Mouse (Mus musculus) heart, adult 2 months (tissue): ENCODE data around the gene Gm13279. TPM values are rescaled to one million over a fixed set of nuclear protein-coding genes. Genes with fewer than 3 reads are reported as not detected.
A peak's percentile ranks its signal among the peaks of the same experiment; 100 is the strongest.

Source experiments
- DNase-seq, 2 experiments: peaks; one replicate each; pipeline ENCODE4 v3.0.0; 2021
- H3K27ac ChIP-seq: fragments of 200-600 bp; 2 replicates; pipeline ENCODE4 v1.8.1; 2022
- H3K27me3 ChIP-seq: fragments of 200-500 bp; 2 replicates; pipeline ENCODE4 v1.6.1; 2012; ENCODE audit warnings: mild to moderate bottlenecking, low read length, inconsistent platforms, mixed read lengths; ENCODE audit not compliant: control insufficient read depth, insufficient read depth
- H3K36me3 ChIP-seq: fragments of 200-500 bp; 2 replicates; pipeline ENCODE4 v1.6.1; 2012; ENCODE audit warnings: low read length, inconsistent platforms; ENCODE audit not compliant: control insufficient read depth, insufficient read depth
- H3K4me1 ChIP-seq: fragments of 200-500 bp; 2 replicates; pipeline ENCODE4 v1.6.1; 2011; ENCODE audit warnings: low read length; ENCODE audit not compliant: control insufficient read depth, insufficient read depth
- H3K4me3 ChIP-seq: fragments of 200-600 bp; 2 replicates; pipeline ENCODE4 v1.8.1; 2022
- H3K79me2 ChIP-seq: fragments of 200-500 bp; replicated peaks from 2 replicates; pipeline ENCODE4 v1.6.1; 2012; ENCODE audit warnings: mild to moderate bottlenecking, inconsistent platforms, low read length, moderate library complexity, mixed read lengths; ENCODE audit not compliant: control insufficient read depth, insufficient read depth
- H3K9ac ChIP-seq: fragments of 200-500 bp; 2 replicates; pipeline ENCODE4 v1.6.1; 2012; ENCODE audit warnings: low read depth, mild to moderate bottlenecking, control low read depth, inconsistent platforms, low read length, mixed read lengths
- CTCF ChIP-seq: fragments of 200-600 bp; IDR thresholded peaks from 2 replicates; pipeline ENCODE4 v1.8.1; 2022; ENCODE audit warnings: antibody characterized with exemption, mild to moderate bottlenecking, moderate library complexity
- EP300 ChIP-seq: fragments of 200-500 bp; IDR thresholded peaks from 2 replicates; pipeline ENCODE4 v1.6.1; 2011; ENCODE audit warnings: low read depth, low read length, control low read depth; ENCODE audit not compliant: insufficient read depth
- POLR2A ChIP-seq: fragments of 200-500 bp; IDR thresholded peaks from 2 replicates; pipeline ENCODE4 v1.6.1; 2011; ENCODE audit warnings: mild to moderate bottlenecking, low read depth, low read length, control low read depth; ENCODE audit not compliant: insufficient read depth
- WGBS: fragments of 180-500 bp; shearing (Covaris S2); methylation state at CpG from one replicate; pipeline ENCODE4 v1.1.7; 2018; 5-methylcytosine and 5-hydroxymethylcytosine counted together
- intact Hi-C: fragments of 180-260 bp; cut with DNase I; formaldehyde crosslinking; loops from one replicate; pipeline ENCODE4 v1.15.1; 2025
- polyA plus RNA-seq: library from polyadenylated mRNA; depleted of rRNA; stranded (reverse); fragments of >200 nt; gene quantifications from 2 replicates; pipeline ENCODE4 v1.2.3, GENCODE M21; 2012; rRNA removed
- total RNA-seq, 2 experiments: library from RNA; stranded (reverse); gene quantifications; 2 replicates each; pipeline ENCODE4 v1.2.3; 2021

Gm13279 gene
- total and polyA plus RNA-seq, 3 experiments, result not detected

DNA sequence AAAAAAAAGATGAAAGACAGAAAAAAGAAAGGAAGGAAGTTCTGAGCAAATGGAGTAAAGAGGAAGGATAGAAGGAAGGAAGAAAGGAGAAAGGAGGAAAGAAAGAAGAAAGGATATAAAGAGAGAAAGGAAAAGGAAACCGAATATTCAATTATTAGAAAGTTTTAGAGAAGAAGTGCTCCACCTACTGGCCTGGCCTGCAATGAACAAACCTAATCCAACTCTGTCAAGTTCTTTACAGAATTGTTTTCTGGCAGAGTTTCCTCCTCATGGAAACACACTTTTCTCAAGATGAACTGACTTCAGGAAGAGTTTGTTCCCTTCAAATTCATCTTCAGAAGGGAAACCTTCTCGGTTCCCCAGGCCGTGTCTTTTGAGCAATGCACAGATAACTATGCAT, 41.6 kb downstream of the Gm13279 start:
- no peak overlapping the region for H3K27ac ChIP-seq
- H3K4me1 ChIP-seq, result no peaks in the 10 kb centered on the region
- no peak overlapping the region for H3K9ac ChIP-seq
- no peaks in the 10 kb centered on the region for H3K79me2 ChIP-seq
- intact Hi-C loops, result no loop called here
- no peak for TF ChIP-seq POLR2A
- TF ChIP-seq CTCF, result peak; percentile 72
- DNase-seq, result no peak
- H3K36me3 ChIP-seq, result no peaks in the 10 kb centered on the region
- 33% methylated on average over 3 of the region's 3 CpGs for WGBS
- H3K27me3 ChIP-seq, result no peaks in the 10 kb centered on the region; the same call in 1 of the 2 replicates
- H3K4me3 ChIP-seq, result no peak overlapping the region

DNA sequence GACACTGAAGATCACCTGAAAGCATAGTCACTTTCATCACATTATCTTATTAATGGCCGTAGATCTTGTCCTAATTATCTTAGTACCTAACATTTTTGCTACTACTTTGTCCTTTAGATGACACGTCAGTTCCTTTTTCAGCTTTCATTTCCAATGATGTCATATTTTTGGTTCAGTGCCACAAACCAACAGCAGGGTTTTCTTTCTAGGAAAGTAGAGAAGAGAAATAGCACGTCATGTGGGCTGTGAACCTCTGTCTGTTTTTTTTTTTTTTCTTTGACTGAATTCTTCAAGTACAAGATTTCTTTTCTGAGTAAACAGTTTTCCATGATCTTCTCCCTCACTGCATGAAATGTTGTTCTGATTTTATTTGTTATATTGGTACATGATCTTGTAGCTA, 42.9 kb downstream of the Gm13279 start:
- DNase-seq, result no peak
- TF ChIP-seq POLR2A, result no peak
- no peak for TF ChIP-seq EP300
- no peak for TF ChIP-seq CTCF
- Histone ChIP-seq H3K79me2 (no peaks in the 10 kb centered on the region), H3K9ac (no peak overlapping the region), H3K27me3 (no peaks in the 10 kb centered on the region), H3K36me3 (no peaks in the 10 kb centered on the region), H3K4me3 (no peak overlapping the region), H3K27ac (no peak overlapping the region), H3K4me1 (no peaks in the 10 kb centered on the region)
- intact Hi-C loops, result no loop called here
- WGBS, result 39% methylated on average over 3 of the region's 3 CpGs

DNA sequence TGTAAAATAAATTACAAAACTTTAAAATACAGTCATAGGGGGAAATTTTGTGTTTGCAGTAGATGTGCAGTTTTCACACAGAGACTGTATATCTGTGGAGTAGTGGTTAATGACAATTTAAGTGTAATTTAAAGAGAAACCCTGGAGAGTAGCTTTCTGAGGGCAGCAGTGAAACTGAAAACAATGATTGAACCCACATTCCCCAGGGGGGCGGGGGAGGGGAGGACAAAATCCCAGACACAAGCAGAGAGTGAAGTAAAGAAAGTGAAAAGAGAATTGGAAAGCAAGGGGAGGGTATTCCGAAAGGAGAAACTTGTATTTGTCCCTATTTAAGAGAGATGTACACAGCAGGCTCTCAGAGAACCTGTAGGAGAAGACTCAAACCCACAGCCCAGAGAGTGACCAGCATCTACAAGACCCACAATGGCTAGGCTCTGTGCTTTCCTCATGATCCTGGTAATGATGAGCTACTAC, 44.3 kb downstream of the Gm13279 start, which contains the start of gene Ifna4:
Ifna4 (plus strand) TSS at position 424 of the 474 bp plus-strand sequence.
- Histone ChIP-seq H3K4me3 (no peak within 1 kb of the TSS), H3K27me3 (no peaks in the 10 kb centered on the region), H3K27ac (no peak within 1 kb of the TSS), H3K36me3 (no peaks in the 10 kb centered on the region), H3K4me1 (no peaks in the 10 kb centered on the region), H3K79me2 (no peaks in the 10 kb centered on the region), H3K9ac (no peak within 1 kb of the TSS)
- intact Hi-C loops, result no loop called here
- DNase-seq, result no peak
- 50% methylated on average over 2 of the region's 2 CpGs for WGBS
- TF ChIP-seq CTCF, result no peak
- TF ChIP-seq POLR2A, result no peak
- no peak for TF ChIP-seq EP300

DNA sequence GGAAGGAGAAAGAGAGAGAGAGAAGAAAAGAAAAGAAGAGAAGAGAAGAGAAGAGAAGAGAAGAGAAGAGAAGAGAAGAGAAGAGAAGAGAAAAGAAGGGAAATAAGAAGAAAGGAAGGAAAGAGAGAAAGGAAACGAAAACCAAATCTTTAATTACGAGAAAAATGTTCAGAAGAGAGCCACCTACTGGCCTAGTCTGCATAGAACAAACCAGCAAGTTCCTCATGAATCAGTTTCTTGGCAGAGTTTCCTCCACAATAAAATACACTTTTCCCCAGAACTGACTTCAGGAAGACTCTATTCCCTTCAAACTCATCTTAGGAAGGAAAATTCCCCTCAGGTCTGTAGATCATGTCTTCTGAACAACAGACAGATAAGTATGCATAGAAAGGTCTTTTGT, 48.1 kb downstream of the Gm13279 start:
- H3K9ac ChIP-seq, result no peak overlapping the region
- H3K36me3 ChIP-seq, result no peaks in the 10 kb centered on the region
- intact Hi-C loops, result no loop called here
- no peak for DNase-seq
- 30% methylated on average over 2 of the region's 2 CpGs for WGBS
- H3K27me3 ChIP-seq, result no peaks in the 10 kb centered on the region
- no peak overlapping the region for H3K27ac ChIP-seq
- no peaks in the 10 kb centered on the region for H3K79me2 ChIP-seq
- no peaks in the 10 kb centered on the region for H3K4me1 ChIP-seq
- H3K4me3 ChIP-seq, result no peak overlapping the region
- TF ChIP-seq POLR2A, result no peak
- TF ChIP-seq CTCF, result peak; percentile 31

Other genes starting within 250 kb of the Gm13279 start
Only the 30 nearest of the 31 such genes appear.
- not detected for gene Ifna14, start 225.6 kb upstream of the Gm13279 start, total RNA-seq
- gene Ifna14, start 225.6 kb upstream of the Gm13279 start, polyA plus RNA-seq, result not detected in 2 replicates
- gene Ifna9, start 205.0 kb upstream of the Gm13279 start, total RNA-seq, result not detected
- gene Ifna9, start 205.0 kb upstream of the Gm13279 start, polyA plus RNA-seq, result not detected in 2 replicates
- not detected for gene Ifna12, start 194.0 kb upstream of the Gm13279 start, total RNA-seq
- not detected in 2 replicates for gene Ifna12, start 194.0 kb upstream of the Gm13279 start, polyA plus RNA-seq
- not detected for gene C87499, start 163.0 kb upstream of the Gm13279 start, total RNA-seq
- not detected in 2 replicates for gene C87499, start 163.0 kb upstream of the Gm13279 start, polyA plus RNA-seq
- not detected for gene Ifna13, start 152.9 kb upstream of the Gm13279 start, total RNA-seq
- not detected in 2 replicates for gene Ifna13, start 152.9 kb upstream of the Gm13279 start, polyA plus RNA-seq
- not detected for gene Ifna16, start 120.5 kb upstream of the Gm13279 start, total RNA-seq
- gene Ifna16, start 120.5 kb upstream of the Gm13279 start, polyA plus RNA-seq, result not detected in 2 replicates
- gene Ifna2, start 113.5 kb upstream of the Gm13279 start, total RNA-seq, result not detected
- gene Ifna2, start 113.5 kb upstream of the Gm13279 start, polyA plus RNA-seq, result not detected in 2 replicates
- not detected for gene Ifnab, start 106.0 kb upstream of the Gm13279 start, total RNA-seq
- gene Ifnab, start 106.0 kb upstream of the Gm13279 start, polyA plus RNA-seq, result not detected in 2 replicates
- gene Gm26566, start 75.6 kb upstream of the Gm13279 start, total RNA-seq, result under 1 TPM in 1 of 2 experiments, not detected in 1; 0.36 TPM
- gene Gm26566, start 75.6 kb upstream of the Gm13279 start, polyA plus RNA-seq, result 0.20 TPM in 1 of 2 replicates, not detected in the other
- gene Klhl9, start 74.9 kb upstream of the Gm13279 start, total RNA-seq, result 10 to 100 TPM; 71.0 to 71.1 TPM
- 11.8 and 26.1 TPM in 2 replicates for gene Klhl9, start 74.9 kb upstream of the Gm13279 start, polyA plus RNA-seq
- gene Gm13271, start 42.5 kb upstream of the Gm13279 start, total RNA-seq, result not detected
- not detected in 2 replicates for gene Gm13271, start 42.5 kb upstream of the Gm13279 start, polyA plus RNA-seq
- not detected for gene Gm13283, start 37.3 kb upstream of the Gm13279 start, total RNA-seq
- not detected in 2 replicates for gene Gm13283, start 37.3 kb upstream of the Gm13279 start, polyA plus RNA-seq
- gene Gm13290, start 23.6 kb upstream of the Gm13279 start, total RNA-seq, result not detected
- not detected in 2 replicates for gene Gm13290, start 23.6 kb upstream of the Gm13279 start, polyA plus RNA-seq
- not detected for gene Gm13289, start 20.5 kb upstream of the Gm13279 start, total RNA-seq
- not detected in 2 replicates for gene Gm13289, start 20.5 kb upstream of the Gm13279 start, polyA plus RNA-seq
- gene Gm13272, start 17.5 kb upstream of the Gm13279 start, total RNA-seq, result not detected
- gene Gm13272, start 17.5 kb upstream of the Gm13279 start, polyA plus RNA-seq, result not detected in 2 replicates
- not detected for gene Ifnz, start 15.3 kb upstream of the Gm13279 start, total RNA-seq
- not detected in 2 replicates for gene Ifnz, start 15.3 kb upstream of the Gm13279 start, polyA plus RNA-seq
- not detected for gene Gm13276, start 11.7 kb upstream of the Gm13279 start, total RNA-seq
- not detected in 2 replicates for gene Gm13276, start 11.7 kb upstream of the Gm13279 start, polyA plus RNA-seq
- not detected for gene Gm13277, start 8.8 kb upstream of the Gm13279 start, total RNA-seq
- not detected in 2 replicates for gene Gm13277, start 8.8 kb upstream of the Gm13279 start, polyA plus RNA-seq
- not detected for gene Gm13278, start 5.8 kb upstream of the Gm13279 start, total RNA-seq
- gene Gm13278, start 5.8 kb upstream of the Gm13279 start, polyA plus RNA-seq, result not detected in 2 replicates
- gene Gm13275, start 2.9 kb upstream of the Gm13279 start, total RNA-seq, result not detected
- gene Gm13275, start 2.9 kb upstream of the Gm13279 start, polyA plus RNA-seq, result not detected in 2 replicates
- not detected for gene Gm13285, start 2.3 kb downstream of the Gm13279 start, total RNA-seq
- not detected in 2 replicates for gene Gm13285, start 2.3 kb downstream of the Gm13279 start, polyA plus RNA-seq
- not detected for gene Gm13287, start 5.9 kb downstream of the Gm13279 start, total RNA-seq
- not detected in 2 replicates for gene Gm13287, start 5.9 kb downstream of the Gm13279 start, polyA plus RNA-seq
- gene Gm13288, start 8.1 kb downstream of the Gm13279 start, total RNA-seq, result not detected
- gene Gm13288, start 8.1 kb downstream of the Gm13279 start, polyA plus RNA-seq, result not detected in 2 replicates
- not detected for gene Ifna7, start 18.8 kb downstream of the Gm13279 start, total RNA-seq
- not detected in 2 replicates for gene Ifna7, start 18.8 kb downstream of the Gm13279 start, polyA plus RNA-seq
- not detected for gene Ifna11, start 22.6 kb downstream of the Gm13279 start, total RNA-seq
- not detected in 2 replicates for gene Ifna11, start 22.6 kb downstream of the Gm13279 start, polyA plus RNA-seq
- gene Ifna6, start 30.0 kb downstream of the Gm13279 start, total RNA-seq, result not detected
- gene Ifna6, start 30.0 kb downstream of the Gm13279 start, polyA plus RNA-seq, result not detected in 2 replicates
- gene Ifna5, start 38.1 kb downstream of the Gm13279 start, total RNA-seq, result not detected
- gene Ifna5, start 38.1 kb downstream of the Gm13279 start, polyA plus RNA-seq, result not detected in 2 replicates
- gene Ifna4, start 44.5 kb downstream of the Gm13279 start, total RNA-seq, result not detected
- gene Ifna4, start 44.5 kb downstream of the Gm13279 start, polyA plus RNA-seq, result not detected in 2 replicates
- gene Ifna1, start 52.7 kb downstream of the Gm13279 start, total RNA-seq, result not detected
- not detected in 2 replicates for gene Ifna1, start 52.7 kb downstream of the Gm13279 start, polyA plus RNA-seq
- not detected for gene Ifne, start 82.8 kb downstream of the Gm13279 start, total RNA-seq
- gene Ifne, start 82.8 kb downstream of the Gm13279 start, polyA plus RNA-seq, result not detected in 2 replicates